Mouse (Mus musculus) lung, postnatal 0 days (tissue): ENCODE results near the gene 6430548M08Rik.

Experiments used
- CTCF ChIP-seq: IDR thresholded peaks from 2 replicates; pipeline ENCODE4 v1.5.1; 2016; ENCODE audit warnings: antibody characterized with exemption, mild to moderate bottlenecking
- EP300 ChIP-seq: IDR thresholded peaks from 2 replicates; pipeline ENCODE4 v1.6.1; 2016; ENCODE audit warnings: antibody characterized with exemption, mild to moderate bottlenecking, control low read depth

DNA sequence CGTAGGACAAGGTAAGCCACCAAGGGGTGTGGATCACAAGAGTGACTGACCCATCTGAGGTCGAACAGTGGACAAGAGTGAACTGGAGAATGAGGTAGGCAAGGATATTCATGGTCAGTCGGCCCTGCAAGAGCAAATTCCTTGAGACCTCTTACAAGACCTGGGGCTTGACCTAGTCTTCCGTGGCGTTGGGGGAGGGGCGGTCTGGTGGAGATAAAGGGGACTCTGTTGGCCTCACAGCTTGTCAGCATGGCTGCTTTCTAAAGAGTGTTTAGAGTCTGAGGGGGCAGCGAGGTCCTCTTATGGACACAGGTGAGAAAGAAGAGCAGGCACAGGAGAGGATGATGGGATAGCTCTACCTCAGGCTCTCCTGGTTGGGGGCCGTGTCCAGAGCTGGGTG is 55.2 kb downstream of the 6430548M08Rik start:
- TF ChIP-seq CTCF (no peak), EP300 (no peak)
